Mouse (Mus musculus): ENCODE measurements around the gene Ccnd3.

GRCm38 (mm10) chr17:47632181-47632840 is 127.5 kb downstream of the Ccnd3 start:
- TF ChIP-seq POLR2A (IDR thresholded peaks at IDR 0.05; ENCODE audit: borderline replicate concordance, extremely low read depth, insufficient read depth, insufficient read length, poor library complexity, severe bottlenecking) (no peak), CTCF (IDR thresholded peaks at IDR 0.05; ENCODE audit: borderline replicate concordance, extremely low read depth, insufficient read depth, insufficient read length) (no peak)

Measured in brain, embryonic 14.5 days (tissue).